Mouse (Mus musculus) kidney, postnatal 10 days (tissue): Measurements from ENCODE around the gene Dio1.
A peak's percentile ranks its signal among the peaks of the same experiment; 100 is the strongest.

Experiments
- DNase-seq: peaks from one replicate; pipeline ENCODE4 v3.0.0; 2021; ENCODE audit warnings: mixed read lengths

Dio1 gene

DNA sequence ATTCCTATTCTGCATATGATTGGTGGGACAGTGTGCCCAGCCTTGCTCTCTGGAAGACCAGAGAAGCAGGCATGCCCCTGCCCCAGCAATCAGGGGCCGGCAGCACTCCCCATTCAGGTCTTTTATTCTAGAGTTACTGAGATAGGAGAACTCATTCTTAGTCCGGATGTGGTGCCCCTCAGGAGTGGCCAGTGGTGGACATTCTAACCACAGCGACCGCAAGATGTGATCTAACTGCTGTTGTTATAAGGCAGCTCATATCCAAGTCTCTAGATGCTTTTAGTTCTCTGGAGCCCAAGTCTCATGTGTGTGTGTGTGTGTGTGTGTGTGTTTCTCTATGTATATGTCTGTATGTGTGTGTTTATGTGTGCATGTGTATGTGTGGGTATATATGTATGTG is 6.6 kb downstream of the Dio1 start:
- no peak for DNase-seq

DNA sequence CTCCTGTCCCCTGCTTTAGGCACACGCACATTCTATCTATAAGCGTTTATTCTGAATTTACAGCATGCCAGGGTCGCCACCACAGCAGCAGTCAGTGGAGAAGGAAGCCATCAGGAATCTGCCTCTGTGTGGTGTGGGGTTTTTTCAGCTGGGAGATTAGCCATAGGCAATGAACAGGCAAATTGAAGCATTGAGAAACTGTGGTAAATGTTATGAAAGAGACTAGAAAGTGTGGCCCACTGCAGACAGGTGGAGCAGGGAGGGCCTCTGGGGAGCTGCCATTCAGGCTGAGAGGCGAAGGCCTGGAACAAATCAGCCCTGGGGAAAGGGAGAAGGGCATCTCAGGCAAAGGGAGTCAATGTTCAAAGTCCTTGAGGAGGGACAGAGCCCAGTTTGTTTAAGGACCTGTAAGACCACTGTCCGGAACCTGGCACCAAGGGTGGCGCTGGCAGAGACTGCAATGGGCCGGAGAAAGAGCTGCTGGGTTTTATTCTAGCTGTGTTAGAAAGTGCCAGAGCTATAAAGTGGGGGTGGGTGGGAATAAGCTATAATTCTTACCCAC is 7.1 kb downstream of the Dio1 start:
- peak; percentile 35 for DNase-seq

GRCm38 (mm10) chr4:107298071-107298606 is 8.8 kb downstream of the Dio1 start:
- DNase-seq: no peak

DNA sequence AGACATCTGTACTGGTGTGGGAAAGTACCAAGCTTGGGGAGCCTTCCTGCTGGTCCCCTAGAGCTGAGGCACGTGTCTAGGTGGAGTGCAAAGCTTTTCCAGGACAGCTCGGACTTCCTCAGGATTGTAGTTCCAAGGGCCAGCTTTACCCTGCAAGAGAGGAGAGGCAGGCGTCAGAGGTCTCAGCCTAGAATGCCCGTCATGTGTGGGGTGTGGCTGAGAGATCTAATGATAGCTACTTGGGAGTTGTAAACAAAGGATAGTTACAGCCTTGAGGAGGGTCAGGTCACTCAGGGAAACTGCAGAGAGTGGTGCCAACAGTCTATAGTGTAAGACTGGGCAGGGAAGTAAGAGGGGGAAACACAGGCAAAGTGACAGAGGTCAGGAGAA is 14.7 kb downstream of the Dio1 start:
- no peak for DNase-seq

DNA sequence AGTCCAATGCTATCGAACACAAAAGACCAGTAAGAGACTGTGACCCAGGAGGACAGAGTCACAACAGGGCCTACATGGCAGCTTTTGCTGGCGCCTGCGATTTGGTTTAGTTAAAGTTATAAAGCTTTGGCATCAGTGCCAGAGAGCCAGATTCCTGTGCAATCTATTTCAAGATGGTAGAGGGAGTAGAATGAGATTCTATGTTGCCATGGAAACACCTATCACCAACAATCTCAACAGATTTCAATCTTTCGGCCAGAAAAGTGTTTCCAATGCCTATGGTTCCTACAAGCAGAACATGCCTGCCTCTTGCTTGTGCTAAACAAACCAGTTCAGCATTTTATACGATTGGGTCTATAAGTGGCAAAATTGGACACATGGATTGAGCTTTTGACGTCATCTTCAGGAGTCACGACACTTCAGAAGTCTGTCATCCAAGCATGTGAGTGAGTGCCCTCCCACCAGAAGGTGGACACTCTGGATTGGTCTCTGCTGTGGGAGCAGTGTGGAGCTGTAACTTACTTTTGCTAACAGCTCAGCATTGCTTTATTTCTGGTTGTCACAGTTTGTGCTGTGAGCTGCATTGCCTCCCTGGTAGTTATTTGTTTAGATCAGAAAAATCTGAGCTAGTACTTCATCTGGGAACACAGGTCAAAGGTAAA is 15.2 kb downstream of the Dio1 start:
- no peak for DNase-seq

- no peak for DNase-seq
These were observed 19.5 kb downstream of the Dio1 start for GRCm38 (mm10) chr4:107287517-107287916.

DNA sequence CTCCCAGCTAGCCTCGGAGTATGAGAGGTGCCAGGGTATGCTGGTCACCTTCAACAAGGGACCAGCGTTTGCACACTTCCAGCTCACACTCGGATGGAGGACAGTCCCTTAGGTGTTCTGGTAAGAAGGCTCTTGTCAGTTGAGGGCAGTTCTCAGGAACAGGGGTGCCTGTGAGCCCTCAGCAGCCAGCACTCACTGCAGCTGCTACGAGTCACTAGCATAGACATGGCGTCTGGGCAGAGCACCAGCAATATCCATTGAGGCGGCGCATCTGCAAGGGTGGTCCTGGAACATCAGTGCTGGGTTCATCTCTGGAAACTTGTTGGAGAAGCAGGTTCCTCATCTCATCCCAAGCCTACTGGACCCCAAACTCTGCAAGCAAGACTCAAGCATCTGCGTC is 20.6 kb downstream of the Dio1 start:
- DNase-seq: no peak

DNA sequence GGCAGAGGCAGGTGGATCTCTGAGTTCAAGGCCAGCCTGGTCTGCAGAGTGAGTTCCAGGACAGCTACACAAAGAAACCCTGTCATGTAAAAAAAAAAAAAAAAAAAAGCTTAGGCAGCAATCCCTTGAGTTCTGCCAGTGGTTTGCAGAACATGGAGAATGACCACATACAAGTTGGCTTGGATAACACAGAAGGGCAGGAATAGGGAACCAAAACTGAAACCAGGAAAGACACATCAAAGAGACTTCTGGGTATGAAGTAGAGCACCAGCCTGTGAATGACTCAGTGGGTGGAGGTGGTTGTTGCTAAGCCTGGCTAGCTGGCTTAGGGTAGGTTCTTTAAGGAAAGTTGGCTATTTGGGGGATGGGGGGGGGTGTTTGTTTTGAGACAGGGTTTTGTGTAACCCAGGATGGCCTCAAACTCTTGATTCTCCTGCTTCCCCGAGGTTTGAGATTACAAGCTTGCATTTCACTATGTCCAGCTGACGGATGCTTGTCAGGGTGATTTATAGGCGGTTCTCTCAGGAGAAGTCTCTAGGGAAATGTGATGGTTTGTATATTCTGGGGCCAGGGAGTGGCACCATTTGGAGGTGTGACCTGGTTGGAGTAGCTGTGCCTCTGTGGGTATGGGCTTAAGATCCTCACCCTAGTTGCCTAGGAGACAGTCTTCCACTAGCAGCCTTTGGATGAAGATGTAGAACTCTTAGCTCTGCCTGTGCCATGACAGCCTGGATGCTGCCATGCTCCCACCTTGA is 21.3 kb downstream of the Dio1 start:
- DNase-seq: no peak

- DNase-seq: no peak
These were observed 26.0 kb downstream of the Dio1 start for GRCm38 (mm10) chr4:107280843-107281475.

DNA sequence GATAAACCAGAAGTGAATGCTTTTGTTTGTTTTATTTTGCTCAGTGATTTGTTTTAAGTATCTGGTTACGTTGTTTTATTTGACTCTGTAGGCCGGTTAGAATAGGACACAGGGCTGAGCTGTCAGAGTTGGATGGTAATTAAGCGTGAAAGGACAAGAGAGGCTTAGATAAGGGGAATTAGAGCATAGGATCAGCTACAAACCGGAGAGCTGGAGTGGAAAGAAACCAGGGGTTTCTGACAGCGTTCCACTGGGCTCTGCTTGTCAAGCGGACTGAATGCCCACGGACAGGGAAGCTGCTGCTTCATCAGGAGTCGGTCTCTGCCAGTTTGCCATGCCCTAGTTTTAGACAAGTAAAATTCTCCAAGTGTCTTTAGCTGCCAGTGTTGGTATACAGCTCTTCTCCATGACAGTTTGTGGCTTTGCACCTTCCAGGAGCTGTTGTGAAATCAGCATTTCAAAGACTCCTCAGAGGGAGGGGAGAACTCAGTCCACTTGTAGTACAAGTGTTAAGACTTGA is 28.7 kb downstream of the Dio1 start:
- no peak for DNase-seq

DNA sequence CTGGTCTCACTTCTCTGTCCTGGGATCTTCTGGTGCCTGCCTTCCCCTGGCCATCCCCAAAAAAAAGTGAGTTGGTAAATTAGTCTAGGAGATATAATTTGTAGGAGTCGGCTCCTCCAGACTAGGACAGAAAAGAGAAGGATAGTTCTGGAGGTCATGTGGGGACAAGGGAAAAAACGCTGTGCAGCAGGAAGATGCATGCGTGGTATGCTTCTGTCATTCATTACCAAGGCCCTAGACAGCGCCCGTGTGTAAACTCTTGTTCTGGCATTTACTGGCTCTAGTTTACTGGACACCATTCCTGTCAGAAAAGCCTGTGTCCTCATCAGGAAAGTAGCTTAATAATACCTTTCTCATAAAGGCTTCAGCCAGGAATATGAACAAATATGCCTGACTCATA is 32.5 kb downstream of the Dio1 start:
- peak; percentile 56 for DNase-seq

DNA sequence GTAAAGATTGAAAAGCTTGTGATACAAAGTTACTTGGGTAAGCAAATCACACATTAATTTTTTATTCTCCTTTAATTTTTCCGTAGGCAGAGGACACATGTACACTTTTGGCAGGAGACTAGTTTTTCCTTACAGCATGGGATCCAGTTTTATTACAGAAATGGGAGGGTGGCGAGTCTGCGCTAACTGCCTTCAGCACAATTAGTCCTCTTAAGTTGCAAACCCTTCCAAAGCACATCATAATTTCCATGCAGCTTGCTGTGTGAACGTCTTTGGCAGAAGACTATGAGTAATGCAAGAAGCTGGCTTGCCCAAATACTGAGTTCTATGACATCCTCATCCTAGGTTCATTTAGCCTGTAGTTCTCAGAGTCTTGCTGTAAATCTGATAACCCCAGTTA is 33.3 kb downstream of the Dio1 start:
- DNase-seq: no peak

GRCm38 (mm10) chr4:107260001-107260400 is 47.0 kb downstream of the Dio1 start:
- no peak for DNase-seq

DNA sequence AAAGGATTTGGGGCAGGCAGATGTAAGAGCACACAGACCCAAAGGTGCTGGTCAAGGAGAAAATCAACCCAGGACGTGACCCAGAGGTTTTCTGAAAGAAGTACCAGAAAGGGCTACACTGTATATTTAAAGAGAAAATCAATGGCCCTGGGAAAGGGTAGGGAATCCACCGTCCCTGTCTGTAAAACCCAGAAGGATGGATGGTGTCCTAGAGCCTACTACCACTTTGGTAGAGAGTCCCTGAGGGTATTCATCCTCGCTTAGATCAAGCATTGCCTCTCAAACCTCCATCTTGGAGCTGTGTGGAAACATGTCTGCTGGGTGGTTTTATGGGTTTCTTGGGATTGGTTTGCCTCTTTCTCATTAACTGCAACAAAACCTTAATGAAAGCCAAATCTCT is 52.6 kb downstream of the Dio1 start:
- no peak for DNase-seq

DNA sequence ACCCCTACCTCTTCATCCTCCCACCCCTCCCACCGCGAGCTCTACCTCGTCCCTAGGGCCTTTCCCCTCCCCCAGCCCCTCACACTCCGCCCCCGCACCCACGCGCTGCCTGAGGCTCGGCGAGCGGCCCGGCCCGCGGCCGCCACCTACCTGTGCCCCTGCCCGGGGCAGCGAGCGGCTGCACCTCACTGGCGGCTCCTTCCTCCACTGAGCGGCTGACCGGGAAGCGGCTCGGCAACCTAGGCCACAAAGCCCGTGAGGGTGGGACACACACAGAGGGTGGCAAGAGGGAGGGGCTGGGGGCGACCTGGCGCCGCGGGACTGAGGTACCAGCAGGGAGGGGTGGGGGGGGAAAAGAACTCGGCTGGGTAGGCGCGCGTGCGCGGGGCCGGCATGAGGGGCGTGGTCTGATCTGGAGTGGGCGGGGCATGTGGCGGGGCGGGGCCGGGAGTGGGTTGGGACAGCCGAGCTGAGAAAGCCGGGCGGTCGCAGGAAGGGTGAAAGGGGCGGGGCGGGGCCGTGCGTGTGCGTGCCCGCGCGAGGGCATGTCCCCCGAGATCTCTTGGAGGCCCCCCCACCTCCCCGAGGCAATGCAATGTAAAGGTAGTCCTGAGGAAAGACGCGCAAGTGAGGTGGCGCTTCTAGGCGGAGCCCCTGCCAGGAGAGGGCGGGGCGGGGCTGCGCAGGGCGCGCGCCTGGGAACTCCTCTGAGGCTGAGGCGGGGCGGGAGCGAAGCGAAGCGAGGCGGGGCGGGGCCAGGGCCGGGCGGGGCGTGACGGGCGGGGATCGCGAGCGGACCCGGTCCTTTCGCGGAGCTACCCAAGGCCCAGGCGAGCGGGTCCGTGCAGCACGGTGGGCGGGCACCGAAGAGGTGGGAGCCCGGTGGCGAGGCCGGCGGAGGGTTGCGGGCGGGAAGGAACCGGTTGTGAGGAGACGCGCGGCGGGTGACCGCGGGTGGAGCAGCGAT is 53.6 kb downstream of the Dio1 start, which contains the start of the genes Lrrc42 and Hspb11:
Lrrc42 (minus strand) TSS at position 408 of the 967 bp plus-strand sequence.
Hspb11 (plus strand) TSS at position 469 of the 967 bp plus-strand sequence.
- DNase-seq: peak; percentile 98

DNA sequence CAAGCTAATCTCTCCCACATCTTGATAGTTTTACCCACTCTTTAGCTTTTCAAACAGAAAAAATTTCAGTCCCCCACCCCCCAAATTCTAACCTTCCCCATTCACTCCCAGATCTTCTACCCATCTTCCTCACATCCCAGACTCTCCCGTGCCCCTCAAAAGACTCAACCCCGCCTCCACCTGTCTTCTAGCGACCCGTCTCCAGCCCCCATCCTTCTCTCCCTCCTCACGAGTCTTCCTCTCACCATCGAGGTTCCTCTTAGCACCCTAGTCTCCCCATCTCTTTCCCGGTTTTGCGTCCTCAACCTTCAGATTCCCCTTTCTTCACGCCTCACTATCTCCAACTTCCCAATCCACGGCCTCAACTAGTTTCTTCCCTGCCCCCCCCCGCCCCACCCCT is 54.4 kb downstream of the Dio1 start:
- DNase-seq: no peak

- peak; percentile 60 for DNase-seq
These were observed 56.5 kb downstream of the Dio1 start for GRCm38 (mm10) chr4:107250494-107250893.

- DNase-seq: no peak
These were observed 57.5 kb downstream of the Dio1 start for GRCm38 (mm10) chr4:107249471-107249870.

DNA sequence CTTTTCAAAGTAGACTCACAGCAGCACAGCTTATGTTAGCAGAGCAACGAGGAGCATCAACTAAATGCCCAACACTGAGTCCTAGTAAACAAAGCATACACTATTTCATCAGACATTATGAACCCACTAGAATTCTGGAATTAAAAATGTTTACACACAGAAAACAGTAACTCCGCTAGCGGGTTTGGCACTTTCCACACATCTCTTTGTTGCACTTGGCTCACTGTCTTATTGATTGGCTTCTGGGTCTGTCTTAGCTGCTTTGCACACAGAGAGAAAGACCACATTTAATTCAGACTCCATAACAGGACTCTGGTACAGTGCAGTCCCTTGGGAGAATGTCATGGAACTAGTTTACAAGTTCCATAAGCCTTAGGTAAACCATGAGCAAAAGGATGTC is 58.9 kb downstream of the Dio1 start:
- DNase-seq: no peak

- no peak for DNase-seq
These were observed 59.9 kb downstream of the Dio1 start for GRCm38 (mm10) chr4:107247110-107247509.

GRCm38 (mm10) chr4:107246040-107246439 is 60.9 kb downstream of the Dio1 start:
- no peak for DNase-seq

DNA sequence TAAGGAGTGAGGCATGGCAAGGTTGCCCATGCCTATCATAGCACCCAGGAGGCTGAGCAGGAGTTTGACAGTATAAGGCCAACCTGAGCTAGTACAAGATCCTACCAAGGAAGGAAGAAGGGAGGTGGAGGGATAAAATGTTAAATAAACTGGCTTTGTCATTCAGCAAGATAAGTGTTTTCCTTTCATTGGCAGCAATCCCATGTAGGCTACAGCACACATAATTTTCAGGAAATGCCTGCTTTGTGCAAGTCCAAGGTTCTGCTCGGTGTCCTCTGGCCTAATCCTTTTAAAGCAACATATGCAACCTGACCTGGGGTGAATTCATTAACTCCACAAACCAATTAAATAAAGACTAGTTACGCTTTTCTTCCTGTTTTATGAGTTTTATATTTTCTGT is 61.6 kb downstream of the Dio1 start:
- peak; percentile 38 for DNase-seq
